Mouse (Mus musculus) small intestine, adult 2 months (tissue): ENCODE data around the gene Satb2. TPM values are rescaled to one million over a fixed set of nuclear protein-coding genes. Genes with fewer than 3 reads are reported as not detected.

Source experiments
- H3K27ac ChIP-seq: fragments of 200-500 bp; 2 replicates; pipeline ENCODE4 v1.5.1; 2012; ENCODE audit warnings: low read depth, low read length, control low read depth, inconsistent platforms; ENCODE audit not compliant: insufficient read depth
- H3K27me3 ChIP-seq: fragments of 200-500 bp; 2 replicates; pipeline ENCODE4 v1.6.1; 2012; ENCODE audit warnings: mild to moderate bottlenecking, moderate library complexity, low read length, inconsistent platforms; ENCODE audit not compliant: control insufficient read depth, insufficient read depth
- H3K36me3 ChIP-seq: fragments of 200-500 bp; 2 replicates; pipeline ENCODE4 v1.6.1; 2012; ENCODE audit warnings: mild to moderate bottlenecking, low read length, control low read depth, inconsistent platforms; ENCODE audit not compliant: control insufficient read depth, insufficient read depth
- H3K4me1 ChIP-seq: fragments of 200-500 bp; 2 replicates; pipeline ENCODE4 v1.6.1; 2012; ENCODE audit warnings: low read length, inconsistent platforms, mixed read lengths; ENCODE audit not compliant: control insufficient read depth, insufficient read depth, insufficient read length
- H3K4me3 ChIP-seq: fragments of 200-500 bp; 2 replicates; pipeline ENCODE4 v1.5.1; 2012; ENCODE audit warnings: low read depth, mild to moderate bottlenecking, control low read depth, inconsistent platforms, low read length, moderate library complexity
- CTCF ChIP-seq: fragments of 200-500 bp; IDR thresholded peaks from 2 replicates; pipeline ENCODE4 v1.5.1; 2012; ENCODE audit warnings: low read depth, mild to moderate bottlenecking, control low read depth, inconsistent platforms, low read length, moderate library complexity, mixed read lengths; ENCODE audit not compliant: insufficient replicate concordance, insufficient read length; ENCODE audit errors: extremely low read depth
- POLR2A ChIP-seq: fragments of 200-500 bp; IDR thresholded peaks from 2 replicates; pipeline ENCODE4 v1.6.1; 2012; ENCODE audit warnings: low read depth, mild to moderate bottlenecking, control low read depth, inconsistent platforms, low read length, moderate library complexity
- WGBS: fragments of 180-500 bp; shearing (Covaris S2); methylation state at CpG from one replicate; pipeline ENCODE4 v1.1.7; 2018; 5-methylcytosine and 5-hydroxymethylcytosine counted together
- polyA plus RNA-seq: library from polyadenylated mRNA; depleted of rRNA; stranded (reverse); fragments of >200 nt; gene quantifications from 2 replicates; pipeline ENCODE4 v1.2.3, GENCODE M21; 2012

The Satb2 gene
- polyA plus RNA-seq, 1 experiment: 5.2 TPM

DNA sequence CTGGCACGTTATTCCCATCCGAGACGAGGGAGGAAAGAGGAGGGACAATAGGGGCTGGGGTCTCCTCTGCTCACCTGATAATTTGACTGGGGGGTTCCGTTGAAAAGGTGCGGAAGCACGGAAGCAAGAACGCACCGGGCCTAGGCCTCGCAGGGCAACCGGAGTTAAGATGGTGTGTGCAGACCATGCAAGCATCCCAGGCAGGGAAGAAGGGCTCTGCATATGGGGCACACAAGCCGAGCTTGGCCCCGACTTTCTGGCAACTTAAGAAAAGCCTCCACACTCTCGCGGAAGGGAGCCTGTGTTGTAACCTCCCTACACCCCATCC, 6.0 kb upstream of the Satb2 start:
- Histone ChIP-seq H3K36me3 (no peaks in the 10 kb centered on the region), H3K4me1 (peaks cover 2% of the 10 kb centered on the region; the same call in 1 of the 2 replicates), H3K27me3 (peaks cover 43% of the 10 kb centered on the region), H3K27ac (no peak overlapping the region), H3K4me3 (no peak overlapping the region)
- TF ChIP-seq CTCF (no peak), POLR2A (no peak)
- WGBS: 38% methylated on average over 14 of the region's 14 CpGs

DNA sequence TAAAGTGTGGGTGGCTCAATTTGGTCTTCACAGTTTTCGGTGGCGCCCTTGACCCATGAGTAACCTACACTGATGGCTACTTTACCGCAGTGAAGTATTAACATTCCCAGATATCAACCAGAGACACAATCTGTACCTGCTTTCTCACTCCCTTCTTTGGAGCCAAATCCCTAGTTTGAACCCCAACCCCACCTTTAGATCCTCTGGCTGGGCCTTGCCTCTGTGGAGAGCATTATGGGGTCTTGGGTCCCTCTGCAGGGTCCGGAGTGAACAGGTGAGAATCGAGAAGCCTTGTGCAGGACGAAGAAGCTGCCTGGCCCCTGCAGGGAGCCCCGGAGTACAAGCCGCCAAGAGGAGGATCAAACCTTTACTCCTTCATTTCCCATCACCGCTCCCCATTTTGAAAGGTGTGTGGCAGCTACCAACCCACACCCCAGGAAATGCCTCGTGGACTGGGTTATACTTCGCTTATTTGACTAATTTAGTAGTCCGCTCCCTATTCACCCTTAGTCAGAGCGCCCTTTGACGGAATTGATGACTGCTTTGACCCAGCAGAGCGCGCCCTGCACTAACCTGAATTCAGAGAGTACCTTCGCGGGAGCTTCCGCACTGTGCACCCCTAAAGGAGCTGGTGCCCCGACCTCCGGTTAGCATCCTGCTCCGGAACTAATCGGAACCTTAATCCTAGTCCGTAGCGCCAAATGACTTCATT, 5.5 kb upstream of the Satb2 start:
- 30% methylated on average over 25 of the region's 25 CpGs for WGBS
- Histone ChIP-seq H3K36me3 (no peaks in the 10 kb centered on the region), H3K27me3 (peaks cover 43% of the 10 kb centered on the region), H3K4me3 (no peak overlapping the region), H3K4me1 (peaks cover 2% of the 10 kb centered on the region; the same call in 1 of the 2 replicates), H3K27ac (no peak overlapping the region)
- no peak for TF ChIP-seq CTCF
- TF ChIP-seq POLR2A: no peak

DNA sequence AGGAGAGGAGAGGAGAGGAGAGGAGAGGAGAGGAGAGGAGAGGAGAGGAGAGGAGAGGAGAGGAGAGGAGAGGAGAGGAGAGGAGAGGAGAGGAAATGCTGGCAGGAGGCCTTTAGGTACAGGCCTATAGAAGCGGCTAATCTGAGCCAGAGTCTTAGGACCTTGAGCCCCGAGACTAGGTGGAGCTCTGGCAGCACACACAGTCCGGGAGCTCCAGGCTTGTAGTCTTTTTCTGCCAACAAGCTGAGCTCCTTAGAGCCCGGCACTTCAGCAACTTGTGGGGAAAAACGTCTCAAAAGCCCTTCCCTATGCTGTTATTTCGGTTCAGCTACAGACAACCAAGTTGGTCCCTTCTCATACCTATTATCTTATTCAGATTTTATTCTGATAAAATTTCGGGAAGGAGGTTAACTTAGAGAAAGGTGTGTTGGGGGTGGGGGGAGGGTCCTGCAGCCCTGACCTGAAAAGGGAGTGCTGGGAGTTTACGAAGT, 4.7 kb upstream of the Satb2 start:
- peaks cover 46% of the 10 kb centered on the region for H3K27me3 ChIP-seq
- no peak overlapping the region for H3K4me3 ChIP-seq
- H3K4me1 ChIP-seq: peaks cover 2% of the 10 kb centered on the region; the same call in 1 of the 2 replicates
- 24% methylated on average over 8 of the region's 8 CpGs for WGBS
- TF ChIP-seq CTCF: no peak
- no peak for TF ChIP-seq POLR2A
- H3K36me3 ChIP-seq: no peaks in the 10 kb centered on the region
- H3K27ac ChIP-seq: no peak overlapping the region

DNA sequence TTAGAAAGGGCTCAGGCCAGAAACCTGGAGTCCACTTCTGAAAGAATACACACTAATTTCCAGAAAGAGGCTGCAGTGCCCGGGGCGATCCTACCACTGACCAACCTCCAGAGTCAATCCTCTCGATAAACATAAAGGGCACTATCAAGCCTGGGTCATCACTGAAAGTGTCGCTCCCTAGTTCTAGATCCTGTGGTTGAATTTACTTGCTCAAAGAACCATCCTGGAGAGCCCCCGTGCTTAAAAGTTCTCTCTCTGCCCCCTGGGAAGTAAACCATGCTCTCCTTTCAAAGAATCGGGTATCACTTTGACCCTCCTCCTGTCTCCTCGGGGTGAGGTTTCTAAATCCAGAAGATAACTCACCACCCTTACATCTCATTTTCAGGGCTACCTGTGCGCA, 4.2 kb upstream of the Satb2 start:
- Histone ChIP-seq H3K36me3 (no peaks in the 10 kb centered on the region), H3K27me3 (peaks cover 51% of the 10 kb centered on the region), H3K4me1 (peaks cover 2% of the 10 kb centered on the region; the same call in 1 of the 2 replicates), H3K27ac (no peak overlapping the region), H3K4me3 (no peak overlapping the region)
- no peak for TF ChIP-seq CTCF
- TF ChIP-seq POLR2A: no peak
- WGBS: 35% methylated on average over 8 of the region's 8 CpGs

DNA sequence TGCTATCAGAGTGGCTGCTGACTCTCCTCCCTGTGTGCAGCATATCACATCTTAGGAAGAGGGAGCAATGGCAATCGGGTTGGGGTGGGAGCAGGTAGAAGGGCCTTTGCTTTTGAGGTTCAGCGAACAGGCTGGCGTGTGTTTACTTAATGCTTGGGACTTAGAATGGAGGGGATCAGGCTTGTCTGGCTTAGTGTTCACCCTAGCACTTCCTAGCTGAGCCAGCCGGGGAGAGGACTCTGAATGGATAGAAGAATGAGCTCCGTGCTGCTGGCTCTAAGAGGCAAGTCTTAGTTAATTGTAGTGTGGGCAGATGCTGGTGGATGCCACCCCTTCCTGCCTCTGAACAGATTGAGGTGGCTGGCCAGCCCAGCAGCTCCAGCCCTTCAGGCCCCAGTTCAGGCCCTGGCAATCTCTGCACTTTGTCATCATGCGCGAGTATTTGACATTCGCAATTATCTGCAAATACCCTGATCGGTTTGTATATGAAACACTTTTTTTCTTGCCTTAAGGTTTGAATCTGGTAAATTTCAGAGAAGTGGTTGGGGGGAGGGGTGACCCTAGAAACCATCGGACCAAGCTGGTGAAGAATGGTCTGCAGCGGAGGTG, 3.6 kb upstream of the Satb2 start:
- Histone ChIP-seq H3K27ac (no peak overlapping the region), H3K36me3 (no peaks in the 10 kb centered on the region), H3K4me3 (no peak overlapping the region), H3K4me1 (peaks cover 2% of the 10 kb centered on the region; the same call in 1 of the 2 replicates), H3K27me3 (peaks cover 57% of the 10 kb centered on the region)
- TF ChIP-seq POLR2A (no peak), CTCF (no peak)
- 35% methylated on average over 11 of the region's 11 CpGs for WGBS

DNA sequence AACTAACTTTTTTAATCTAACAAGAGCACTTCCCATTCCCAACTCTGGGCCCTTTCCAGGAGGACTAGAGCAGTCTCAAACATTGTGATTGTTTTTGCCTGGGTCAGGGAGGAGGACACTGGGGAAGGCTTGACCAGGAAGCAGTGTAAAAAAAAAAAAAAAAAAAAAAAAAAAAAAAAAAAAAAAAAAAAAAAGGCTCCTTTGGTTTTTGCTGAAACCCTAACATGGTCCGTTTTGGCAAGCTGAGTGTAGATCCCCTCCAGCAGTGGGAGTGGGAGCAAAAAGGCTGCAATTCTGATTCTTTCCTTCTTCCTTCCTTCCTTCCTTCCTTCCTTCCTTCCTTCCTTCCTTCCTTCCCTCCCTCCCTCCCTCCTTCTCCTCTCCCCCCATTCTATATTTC, 3.1 kb upstream of the Satb2 start:
- peaks cover 60% of the 10 kb centered on the region for H3K27me3 ChIP-seq

DNA sequence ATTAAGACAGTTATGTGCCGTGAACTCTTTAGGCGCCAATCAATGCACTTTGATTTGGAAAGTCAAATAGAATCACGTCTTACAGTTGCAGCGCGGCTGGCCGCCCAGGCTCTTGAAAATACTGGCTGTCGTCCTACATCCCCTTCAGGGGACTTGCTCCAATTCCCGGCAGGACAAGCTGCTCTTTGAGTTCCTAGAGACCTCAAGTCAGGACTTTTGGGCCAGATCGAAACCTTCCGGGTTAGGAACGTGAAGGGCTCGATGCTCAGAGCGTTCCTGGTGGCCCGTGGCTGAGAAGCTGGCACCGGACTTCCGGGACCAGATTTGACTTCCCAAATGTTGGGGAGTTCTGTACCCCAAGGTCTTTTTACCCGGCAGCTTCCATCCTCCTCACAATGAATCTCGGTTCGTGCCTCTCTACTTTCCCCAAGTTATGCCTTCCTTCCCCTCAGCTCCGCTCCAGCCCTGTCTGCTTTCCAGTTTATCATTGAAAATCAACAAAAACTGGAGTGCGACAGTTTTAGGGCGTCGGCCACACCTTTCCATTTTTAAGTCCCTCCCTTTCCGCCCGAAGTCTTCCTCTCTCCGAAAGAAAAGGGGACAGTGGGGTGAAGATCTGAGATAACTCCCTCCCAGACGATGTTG, 2.3 kb upstream of the Satb2 start:
- WGBS: 8% methylated on average over 27 of the region's 27 CpGs
- TF ChIP-seq CTCF: no peak
- no peak for TF ChIP-seq POLR2A
- no peak overlapping the region for H3K27ac ChIP-seq
- peaks cover 63% of the 10 kb centered on the region for H3K27me3 ChIP-seq
- peaks cover 2% of the 10 kb centered on the region; the same call in 1 of the 2 replicates for H3K4me1 ChIP-seq
- H3K36me3 ChIP-seq: no peaks in the 10 kb centered on the region
- H3K4me3 ChIP-seq: peak overlapping the region; percentile 53

More for the DNA sequence above, 3.1 kb upstream of the Satb2 start:
- 5% methylated on average over 1 of the region's 1 CpGs for WGBS
- no peaks in the 10 kb centered on the region for H3K36me3 ChIP-seq
- TF ChIP-seq POLR2A: no peak
- TF ChIP-seq CTCF: no peak
- peaks cover 2% of the 10 kb centered on the region; the same call in 1 of the 2 replicates for H3K4me1 ChIP-seq
- no peak overlapping the region for H3K27ac ChIP-seq
- H3K4me3 ChIP-seq: no peak overlapping the region
